Mouse (Mus musculus) lung, postnatal 14 days (tissue): ENCODE results near the gene Rnf121.

Experiments used
- DNase-seq: peaks from one replicate; pipeline ENCODE4 v3.0.0; 2021

Gene Rnf121

DNA sequence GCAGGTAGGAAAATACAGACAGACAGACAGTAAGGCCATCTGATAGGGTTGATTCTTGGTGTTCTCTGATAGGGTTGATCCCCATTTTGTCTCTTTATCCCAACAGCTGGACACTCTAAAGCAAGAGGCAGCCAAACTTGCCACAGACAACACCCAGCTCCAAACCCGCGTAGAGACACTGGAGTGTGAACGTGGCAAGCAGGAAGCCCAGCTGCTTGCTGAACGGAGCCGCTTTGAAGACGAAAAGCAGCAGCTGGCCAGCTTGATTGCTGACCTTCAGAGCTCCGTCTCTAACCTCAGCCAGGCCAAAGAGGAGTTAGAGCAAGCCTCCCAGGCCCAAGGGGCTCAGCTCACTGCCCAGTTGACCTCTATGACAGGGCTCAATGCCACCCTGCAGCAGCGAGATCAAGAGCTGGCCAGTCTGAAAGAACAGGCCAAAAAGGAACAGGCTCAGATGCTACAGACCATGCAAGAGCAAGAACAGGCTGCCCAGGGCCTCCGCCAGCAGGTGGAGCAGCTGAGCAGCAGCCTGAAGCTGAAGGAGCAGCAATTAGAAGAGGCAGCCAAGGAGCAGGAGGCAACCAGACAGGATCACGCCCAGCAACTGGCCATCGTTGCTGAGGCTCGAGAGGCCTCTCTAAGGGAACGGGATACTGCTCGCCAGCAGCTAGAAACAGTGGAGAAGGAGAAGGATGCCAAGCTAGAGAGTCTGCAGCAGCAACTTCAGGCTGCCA is 66.9 kb downstream of the Rnf121 start:
- DNase-seq: peak; percentile 89

DNA sequence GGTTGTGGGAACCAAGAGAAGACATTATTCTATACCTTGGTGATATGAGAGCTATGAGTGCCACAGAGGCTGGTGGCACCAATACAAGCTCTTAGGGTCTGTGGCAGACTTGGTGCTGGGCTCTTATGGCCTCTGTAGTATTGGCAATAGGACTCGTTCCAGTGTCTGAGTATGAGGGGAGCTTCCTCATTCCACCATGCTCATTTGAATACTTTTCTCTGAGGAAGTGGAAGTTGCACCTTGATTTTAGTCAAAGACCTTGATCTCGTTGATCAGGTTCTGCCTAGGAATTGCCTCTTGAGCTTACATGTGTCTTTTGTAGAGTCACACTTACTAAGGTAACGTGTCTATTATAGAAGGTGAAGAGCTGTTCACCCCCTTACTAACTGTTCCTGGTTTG is 71.0 kb downstream of the Rnf121 start:
- no peak for DNase-seq

DNA sequence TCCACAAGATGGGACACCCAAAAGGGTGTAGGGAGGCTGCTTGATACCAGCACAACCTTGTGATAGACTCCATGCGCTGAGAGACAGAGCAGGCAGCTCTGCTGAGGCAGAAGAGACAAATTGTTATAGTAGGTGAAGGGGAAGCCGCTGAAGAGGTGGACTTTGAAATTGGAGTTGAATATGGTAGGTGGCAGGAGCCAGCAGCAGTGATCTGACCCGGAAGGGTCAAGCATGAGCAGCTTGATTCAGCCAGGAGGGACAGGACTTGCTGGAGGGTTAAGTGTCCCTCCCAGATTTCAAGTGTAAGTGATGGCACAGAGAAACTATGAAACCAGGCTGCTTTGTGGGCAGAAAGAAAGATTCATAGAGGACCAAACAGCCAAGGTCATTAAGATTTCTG is 80.2 kb downstream of the Rnf121 start:
- no peak for DNase-seq

DNA sequence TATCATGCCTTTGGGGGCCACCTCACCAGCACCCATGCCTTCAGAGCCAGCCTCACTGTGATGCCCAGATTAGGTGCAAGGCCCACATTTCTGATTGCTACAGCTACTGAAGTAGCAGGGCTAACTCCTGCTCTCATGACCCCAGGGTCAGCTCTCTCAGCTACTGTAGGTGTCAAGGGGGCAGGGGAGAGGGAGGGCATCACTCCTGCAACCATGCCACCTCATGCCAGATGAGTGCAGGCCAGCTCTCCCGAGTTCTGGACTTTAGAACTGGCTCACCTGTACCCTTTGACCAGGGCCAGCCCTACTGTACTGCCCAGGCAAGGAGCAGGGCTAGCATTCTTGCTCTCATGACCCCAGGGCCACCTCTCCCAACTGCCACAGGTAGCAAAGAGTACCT is 82.5 kb downstream of the Rnf121 start:
- DNase-seq: no peak

DNA sequence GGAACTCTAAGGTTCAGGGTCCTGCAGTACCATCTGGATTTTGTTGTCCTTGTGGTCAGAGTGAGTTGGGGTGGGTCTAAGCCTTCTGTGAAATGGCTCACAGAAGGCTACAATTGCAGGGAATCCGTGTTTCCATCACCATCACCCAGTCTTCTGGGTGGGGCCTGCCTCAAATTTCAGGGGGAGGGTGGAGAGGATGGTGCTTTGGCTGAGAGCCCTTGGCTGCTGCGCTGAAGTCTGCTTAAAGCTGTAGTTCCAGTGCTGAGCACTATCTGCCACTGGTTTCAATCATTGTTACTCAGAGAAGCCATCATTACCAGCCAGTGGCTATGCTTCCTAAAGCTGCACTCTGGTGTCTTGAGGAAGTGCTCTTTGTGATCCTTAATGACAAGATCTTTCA is 90.8 kb downstream of the Rnf121 start:
- peak; percentile 48 for DNase-seq

DNA sequence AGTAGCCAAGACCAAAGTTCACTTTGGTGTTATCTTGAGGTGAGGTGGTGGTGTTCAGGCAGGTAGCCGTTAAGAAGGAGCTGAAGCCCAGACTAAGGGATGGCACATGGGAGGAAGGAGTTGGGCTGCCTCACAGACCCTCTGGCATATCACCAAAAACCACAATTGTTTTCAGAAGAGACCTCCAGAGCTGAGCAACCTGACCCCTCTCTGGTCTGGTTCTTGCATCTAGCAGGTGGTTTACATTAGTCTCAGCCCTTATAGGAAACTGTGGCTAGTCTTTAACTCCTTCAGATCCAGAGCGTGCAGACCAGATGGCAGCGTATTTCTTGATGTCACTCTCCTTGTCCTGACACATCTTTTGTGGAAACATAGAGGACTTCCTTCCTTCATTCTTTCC is 91.5 kb downstream of the Rnf121 start:
- DNase-seq: no peak

DNA sequence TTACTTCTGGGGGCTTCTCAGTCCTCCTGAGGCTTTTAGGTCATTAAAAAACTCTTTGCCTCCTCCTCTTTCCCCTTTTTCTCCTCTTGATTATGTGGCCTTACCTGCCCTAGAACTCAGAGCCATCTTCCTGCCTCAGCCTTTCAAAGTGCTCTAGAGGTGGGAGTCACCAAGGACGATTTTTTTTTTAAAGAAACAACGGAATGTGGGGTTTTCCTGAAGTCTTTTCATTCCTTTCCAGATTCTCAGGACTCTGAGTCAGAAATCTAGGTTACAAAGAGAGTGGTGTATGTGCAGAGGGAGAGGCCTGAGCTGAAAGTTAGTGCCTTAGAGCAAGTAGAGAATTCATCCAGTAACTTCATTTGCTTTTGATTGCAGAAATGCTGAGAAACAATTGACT is 93.5 kb downstream of the Rnf121 start:
- no peak for DNase-seq

DNA sequence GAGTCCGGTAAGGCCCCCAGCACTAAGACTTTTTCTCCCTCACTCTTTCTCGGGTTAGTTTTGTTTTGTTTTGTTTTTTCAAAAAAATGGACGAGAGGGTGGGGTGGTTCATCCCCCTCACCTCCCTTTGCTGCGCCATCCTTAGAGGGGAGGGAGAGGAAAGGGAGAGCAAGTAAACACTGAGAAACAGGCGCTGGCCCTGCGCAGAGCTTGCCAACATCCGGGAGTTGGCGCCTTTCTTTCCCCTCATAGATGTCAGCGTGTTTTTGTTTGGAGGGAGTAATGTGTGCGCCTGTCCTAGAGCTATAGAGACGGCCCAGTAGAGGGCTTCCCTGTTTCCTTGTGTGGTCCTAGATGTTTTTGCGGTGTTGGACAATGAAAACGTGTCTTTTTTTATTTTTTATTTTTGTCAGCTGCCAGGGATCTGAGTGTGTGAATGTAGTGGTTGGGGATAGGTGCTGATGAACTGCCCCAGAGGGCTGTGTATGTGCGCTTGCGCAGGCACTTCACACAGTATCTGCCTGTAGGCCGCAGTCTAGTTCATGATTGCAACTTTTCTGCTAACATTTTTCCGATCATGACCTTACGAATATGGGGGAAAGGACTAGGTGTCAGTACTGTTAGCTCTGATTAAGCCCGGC is 94.3 kb downstream of the Rnf121 start:
- peak; percentile 84 for DNase-seq

DNA sequence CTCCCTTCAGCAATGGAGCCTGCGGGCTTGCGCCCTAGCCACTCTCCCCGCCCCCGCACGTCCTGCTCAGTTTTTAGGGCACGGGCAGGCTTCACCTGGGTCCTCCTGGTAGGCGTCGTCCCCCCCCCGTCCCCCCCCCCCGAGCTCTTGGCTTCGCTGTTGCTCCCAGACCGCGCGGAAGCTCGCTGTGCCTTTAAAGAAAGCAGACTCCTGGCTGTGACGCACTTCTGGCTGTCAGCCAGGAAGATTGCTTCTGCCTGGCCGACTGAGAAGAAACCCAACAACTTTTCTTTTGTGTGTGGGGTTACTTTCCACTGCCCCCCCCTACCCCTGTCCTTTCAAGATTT is 94.9 kb downstream of the Rnf121 start:
- peak; percentile 94 for DNase-seq

DNA sequence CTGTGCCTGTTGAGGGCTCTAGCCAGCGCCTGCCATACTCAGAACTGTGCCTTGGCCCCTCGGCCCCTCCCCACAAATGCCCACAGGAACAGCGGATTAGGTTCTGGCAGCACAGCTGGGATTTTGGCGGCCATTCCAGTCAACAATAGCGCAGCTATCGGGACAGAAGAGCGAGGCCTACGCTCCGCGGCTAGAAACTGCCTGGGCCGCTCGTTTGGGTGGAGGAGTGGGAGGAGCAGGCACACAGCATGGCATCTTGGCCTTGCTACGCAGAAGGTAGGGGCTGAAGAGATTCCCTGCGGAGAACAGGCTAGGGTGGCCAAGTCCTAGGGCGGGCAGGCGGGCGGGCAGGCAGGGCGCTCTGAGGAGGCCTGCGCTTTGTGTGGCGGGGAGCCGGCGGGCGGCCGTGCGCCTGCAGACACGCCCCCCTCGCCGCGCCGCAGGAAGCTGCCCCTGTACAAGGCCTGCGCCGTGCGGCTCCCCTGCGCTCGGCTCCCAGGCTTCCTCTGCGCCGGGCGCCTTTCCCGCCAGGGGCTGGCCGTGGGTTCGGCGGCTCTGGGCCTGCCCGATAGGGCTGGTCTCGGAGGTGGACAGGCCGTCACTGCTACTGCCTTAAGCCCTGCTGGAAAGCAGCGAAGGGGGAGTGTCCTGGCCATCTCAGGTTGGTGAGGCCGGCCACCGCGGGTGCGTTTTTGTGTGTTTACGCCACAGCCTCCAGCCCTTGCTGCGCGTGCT is 95.4 kb downstream of the Rnf121 start:
- peak; percentile 85 for DNase-seq
